In the genomic region with DNA sequence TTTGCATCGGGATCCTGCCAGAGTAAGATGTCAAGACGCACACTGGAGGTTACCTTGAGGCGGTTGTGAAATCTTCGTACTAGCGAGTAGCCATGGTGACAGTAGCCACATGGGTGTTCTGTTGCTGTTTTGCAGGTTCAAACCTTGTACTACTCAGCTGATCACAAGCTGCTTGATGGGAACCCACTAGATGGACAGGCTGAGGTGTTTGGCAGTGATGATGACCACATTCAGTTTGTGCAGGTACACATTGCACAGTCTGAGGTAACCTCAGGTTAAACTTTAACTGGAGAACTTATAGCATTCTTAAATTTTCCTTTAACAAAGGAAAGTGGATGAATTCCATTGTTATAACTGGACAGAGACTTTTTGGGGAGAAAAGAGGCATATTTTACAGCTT, we compare ENCODE assay signal across 22 mouse cellular contexts. TPM values are rescaled to one million over a fixed set of nuclear protein-coding genes. Genes with fewer than 3 reads are reported as not detected.
A peak's percentile ranks its signal among the peaks of the same experiment; 100 is the strongest.
DNase-seq lines count a peak whose midpoint lies in the region; ATAC-seq and TF ChIP-seq lines count a peak whose summit lies in the region.
"Had no signal": no experiment of that assay in that cellular context is flagged by ENCODE, and none has a peak within 500 bp of the region (broad histone marks: within the 10 kb centered on the region; RNA-seq: fewer than 3 reads in every experiment).

No protein-coding gene starts in this region.

- H3K27ac ChIP-seq in liver, adult 2 months (replicated peaks; ENCODE audit: insufficient read depth, low read depth, low read length) = no peak overlapping the region
- H3K27ac ChIP-seq in liver, embryonic 13.5 days = no peak overlapping the region
- no peak overlapping the region for H3K27ac ChIP-seq in liver, embryonic 15.5 days (replicated peaks)
- no peak overlapping the region for H3K27ac ChIP-seq in kidney, embryonic 16.5 days (ENCODE audit: low read length)
- H3K27ac ChIP-seq: embryonic facial prominence, embryonic 15.5 days; forebrain, embryonic 10.5 days; gastrocnemius, adult 2 months; heart, embryonic 13.5 days; hindbrain, embryonic 12.5 days had no signal

- H3K4me1 ChIP-seq in liver, adult 2 months (ENCODE audit: control insufficient read depth, insufficient read depth, low read length) = no peaks in the 10 kb centered on the region
- 0 out of 2 replicates have a peak, but pooled peaks cover 2% of the 10 kb centered on the region for H3K4me1 ChIP-seq in liver, embryonic 13.5 days (replicated peaks)
- H3K4me1 ChIP-seq in liver, embryonic 15.5 days (replicated peaks) = no peaks in the 10 kb centered on the region
- no peaks in the 10 kb centered on the region for H3K4me1 ChIP-seq in kidney, embryonic 16.5 days (ENCODE audit: insufficient read depth, low read length)
- H3K4me1 ChIP-seq: embryonic facial prominence, embryonic 15.5 days; forebrain, embryonic 10.5 days; heart, embryonic 13.5 days; hindbrain, embryonic 12.5 days had no signal

- no peak overlapping the region for H3K4me2 ChIP-seq in liver, embryonic 13.5 days
- no peak overlapping the region for H3K4me2 ChIP-seq in liver, embryonic 15.5 days
- no peak overlapping the region for H3K4me2 ChIP-seq in kidney, embryonic 16.5 days (replicated peaks; ENCODE audit: low read depth, low read length)
- H3K4me2 ChIP-seq: embryonic facial prominence, embryonic 15.5 days; heart, embryonic 13.5 days; hindbrain, embryonic 12.5 days had no signal

- peak; percentile 50 for DNase-seq in liver, adult 2 months (ENCODE audit: extremely low read depth, low read depth, low spot score)
- no peak for DNase-seq in liver
- no peak for DNase-seq in liver, embryonic 13.5 days
- peak; percentile 46 for DNase-seq in yolk sac, embryonic 10.5 days (ENCODE audit: low spot score)
- DNase-seq: adrenal gland, postnatal 25 days; cerebellum, adult 18-20 months; cerebellum, postnatal 10 days; embryo, embryonic 11 days; gastrocnemius, adult 2 months; gastrocnemius, postnatal 25 days; heart, postnatal 4 days had no signal

- H3K9me3 ChIP-seq in liver, embryonic 13.5 days (replicated peaks) = no peaks in the 10 kb centered on the region
- no peaks in the 10 kb centered on the region for H3K9me3 ChIP-seq in liver, embryonic 15.5 days (replicated peaks)
- H3K9me3 ChIP-seq in kidney, embryonic 16.5 days (ENCODE audit: low read length) = no peaks in the 10 kb centered on the region
- H3K9me3 ChIP-seq: embryonic facial prominence, embryonic 15.5 days; forebrain, embryonic 10.5 days; heart, embryonic 13.5 days; hindbrain, embryonic 12.5 days had no signal

- no peaks in the 10 kb centered on the region for H3K27me3 ChIP-seq in liver, adult 2 months (ENCODE audit: control insufficient read depth, insufficient read depth, low read length)
- no peaks in the 10 kb centered on the region for H3K27me3 ChIP-seq in liver, embryonic 13.5 days
- no peaks in the 10 kb centered on the region for H3K27me3 ChIP-seq in liver, embryonic 15.5 days
- no peaks in the 10 kb centered on the region for H3K27me3 ChIP-seq in kidney, embryonic 16.5 days (ENCODE audit: insufficient read depth, low read length)
- H3K27me3 ChIP-seq: CH12.LX; embryonic facial prominence, embryonic 15.5 days; heart, embryonic 13.5 days; hindbrain, embryonic 12.5 days; Patski had no signal

- H3K9ac ChIP-seq in liver, adult 2 months (ENCODE audit: low read depth, low read length) = no peak overlapping the region
- H3K9ac ChIP-seq in liver, embryonic 13.5 days = no peak overlapping the region
- H3K9ac ChIP-seq in liver, embryonic 15.5 days = no peak overlapping the region
- no peak overlapping the region for H3K9ac ChIP-seq in kidney, embryonic 16.5 days (replicated peaks; ENCODE audit: low read length)
- H3K9ac ChIP-seq: embryonic facial prominence, embryonic 15.5 days; heart, embryonic 13.5 days; hindbrain, embryonic 12.5 days had no signal

- no peak overlapping the region for H3K4me3 ChIP-seq in liver, adult 2 months (ENCODE audit: insufficient read depth, low read depth, low read length)
- no peak overlapping the region for H3K4me3 ChIP-seq in liver, embryonic 13.5 days (replicated peaks)
- H3K4me3 ChIP-seq in liver, embryonic 15.5 days (replicated peaks) = no peak overlapping the region
- H3K4me3 ChIP-seq in kidney, embryonic 16.5 days (ENCODE audit: low read length) = no peak overlapping the region
- H3K4me3 ChIP-seq: embryonic facial prominence, embryonic 15.5 days; erythroblast, embryonic 14.5 days; forebrain, embryonic 10.5 days; gastrocnemius, adult 2 months; heart, embryonic 13.5 days; hindbrain, embryonic 12.5 days had no signal

- peaks cover 88% of the 10 kb centered on the region for H3K36me3 ChIP-seq in liver, adult 2 months (ENCODE audit: control insufficient read depth, insufficient read depth, low read length)
- peaks cover 96% of the 10 kb centered on the region for H3K36me3 ChIP-seq in liver, embryonic 13.5 days
- peaks cover 96% of the 10 kb centered on the region for H3K36me3 ChIP-seq in liver, embryonic 15.5 days (replicated peaks)
- H3K36me3 ChIP-seq in kidney, embryonic 16.5 days (ENCODE audit: insufficient read depth, low read length) = peaks cover 80% of the 10 kb centered on the region

- TF ChIP-seq POLR2A in liver, adult 2 months (IDR thresholded peaks at IDR 0.05; ENCODE audit: extremely low read depth, insufficient read depth, low read length) = no peak

- 49% methylated on average over 5 of the region's 5 CpGs for WGBS in liver, adult 2 months
- WGBS in liver, embryonic 13.5 days (ENCODE audit: insufficient replicate concordance) = 82% methylated on average over 5 of the region's 5 CpGs
- WGBS in liver, embryonic 15.5 days (ENCODE audit: insufficient replicate concordance) = 81% methylated on average over 5 of the region's 5 CpGs
- 87% methylated on average over 5 of the region's 5 CpGs for WGBS in kidney, embryonic 16.5 days

- peak; percentile 27; the same call in 1 of the 2 replicates for ATAC-seq in liver, embryonic 13.5 days (ENCODE audit: low read depth)
- peak; percentile 70 for ATAC-seq in liver, embryonic 15.5 days (ENCODE audit: insufficient read depth)
- ATAC-seq in kidney, embryonic 16.5 days (ENCODE audit: low FRiP score, low TSS enrichment) = no peak
- ATAC-seq: activated CD4-positive, CD25-positive, alpha-beta regulatory T cell, adult 4 months; forebrain, embryonic 14.5 days; Patski had no signal

- no peak for TF ChIP-seq CTCF in liver, adult 2 months (IDR thresholded peaks at IDR 0.05; ENCODE audit: low read depth, low read length)

- H3K79me2 ChIP-seq in liver, adult 2 months (ENCODE audit: control insufficient read depth, insufficient read depth, low read length) = peaks cover 10% of the 10 kb centered on the region; the same call in 1 of the 2 replicates

RNA-seq across cellular contexts. Expression of a gene that starts 11.7 kb away (rescaled TPM):
- 105 and 111 TPM in 2 replicates for total RNA-seq in liver, adult 2 months (2014; rRNA removed)
- 11.4 and 16.7 TPM in 2 replicates for polyA plus RNA-seq in liver, adult 2 months (2012; rRNA removed)
- 86.4 and 112 TPM in 2 replicates for polyA plus RNA-seq in liver, embryonic 13.5 days (2015; fragmentation: Nextera tagmentation; extraction: Ambion mirVana)
- 68.9 and 71.9 TPM in 2 replicates for polyA plus RNA-seq in liver, embryonic 15.5 days (2015; fragmentation: Nextera tagmentation; extraction: Ambion mirVana)
- polyA plus RNA-seq in kidney, embryonic 16.5 days (2015; fragmentation: Nextera tagmentation; extraction: Ambion mirVana) = 534 and 540 TPM in 2 replicates

Comparison
In these comparisons a context has a peak if more than half of its experiments do, and no peak if none do; other contexts are left out.
1. DNase-seq: peak in liver, adult 2 months (single experiment) and yolk sac, embryonic 10.5 days (single experiment); none in liver (single experiment) and liver, embryonic 13.5 days (single experiment).